Mouse (Mus musculus) hindbrain, embryonic 12.5 days (tissue): ENCODE results near the gene Snx32. TPM values are rescaled to one million over a fixed set of nuclear protein-coding genes. Genes with fewer than 3 reads are reported as not detected.
A peak's percentile ranks its signal among the peaks of the same experiment; 100 is the strongest.

Source experiments
- ATAC-seq: fragments of 200-750 bp; cut with Nextera tagmentation; 2 replicates; pipeline ENCODE4 v1.8.0; 2017; ENCODE audit warnings: moderate TSS enrichment; ENCODE audit not compliant: low FRiP score
- H3K27ac ChIP-seq: fragments of 300-500 bp; sonication (generic); 2 replicates; pipeline ENCODE4 v1.5.1; 2016; ENCODE audit warnings: mild to moderate bottlenecking
- H3K27me3 ChIP-seq: fragments of 300-500 bp; sonication (generic); 2 replicates; pipeline ENCODE4 v1.6.1; 2016; ENCODE audit warnings: mild to moderate bottlenecking
- H3K36me3 ChIP-seq: fragments of 300-500 bp; sonication (generic); 2 replicates; pipeline ENCODE4 v1.6.1; 2016; ENCODE audit warnings: mild to moderate bottlenecking
- H3K4me1 ChIP-seq: fragments of 300-500 bp; sonication (generic); 2 replicates; pipeline ENCODE4 v1.6.1; 2016
- H3K4me2 ChIP-seq: fragments of 300-500 bp; sonication (generic); replicated peaks from 2 replicates; pipeline ENCODE4 v1.6.1; 2016; ENCODE audit warnings: mild to moderate bottlenecking
- H3K4me3 ChIP-seq: fragments of 300-500 bp; sonication (generic); 2 replicates; pipeline ENCODE4 v1.5.1; 2016; ENCODE audit warnings: mild to moderate bottlenecking
- H3K9ac ChIP-seq: fragments of 300-500 bp; sonication (generic); 2 replicates; pipeline ENCODE4 v1.6.1; 2016; ENCODE audit warnings: mild to moderate bottlenecking, moderate library complexity
- H3K9me3 ChIP-seq: fragments of 300-500 bp; sonication (generic); replicated peaks from 2 replicates; pipeline ENCODE4 v1.6.1; 2016; ENCODE audit warnings: mild to moderate bottlenecking
- WGBS: fragments of 180-500 bp; shearing (Covaris S2); methylation state at CpG from one replicate; pipeline ENCODE4 v1.1.7; 2016; 5-methylcytosine and 5-hydroxymethylcytosine counted together
- polyA plus RNA-seq: library from polyadenylated mRNA; unstranded; fragments of >200 nt; fragmentation: Nextera tagmentation; extraction: Ambion mirVana; gene quantifications from 2 replicates; pipeline ENCODE4 v1.2.1, GENCODE M21; 2016

Gene Snx32
- polyA plus RNA-seq, 1 experiment from 2014 or later: 38.3 TPM

GRCm38 (mm10) chr19:5457746-5458442 lies 52.4 kb downstream of the Snx32 start, which contains the start of gene Ccdc85b:
Gene Ccdc85b, minus strand, starts transcription at chr19:5457894.
- peaks cover 5% of the 10 kb centered on the region for H3K36me3 ChIP-seq
- 0 out of 2 replicates have a peak, but pooled peaks have one; percentile 17 for ATAC-seq
- H3K9me3 ChIP-seq: no peaks in the 10 kb centered on the region
- H3K4me1 ChIP-seq: peaks cover 40% of the 10 kb centered on the region
- peak within 1 kb of the TSS; percentile 94 for H3K27ac ChIP-seq
- 18% methylated on average over 14 of the region's 14 CpGs for WGBS
- H3K9ac ChIP-seq: peak within 1 kb of the TSS; percentile 87
- H3K27me3 ChIP-seq: peaks cover 11% of the 10 kb centered on the region; the same call in 1 of the 2 replicates
- peak within 1 kb of the TSS; percentile 77 for H3K4me3 ChIP-seq
- H3K4me2 ChIP-seq: peak within 1 kb of the TSS; percentile 99

GRCm38 (mm10) chr19:5456922-5457745 lies 53.2 kb downstream of the Snx32 start:
- peak; percentile 91 for ATAC-seq
- Histone ChIP-seq H3K36me3 (no peaks in the 10 kb centered on the region), H3K4me1 (peaks cover 40% of the 10 kb centered on the region), H3K4me2 (peak overlapping the region; percentile 99), H3K27ac (peak overlapping the region; percentile 94), H3K4me3 (peak overlapping the region; percentile 77), H3K9ac (peak overlapping the region; percentile 87), H3K9me3 (no peaks in the 10 kb centered on the region), H3K27me3 (peaks cover 11% of the 10 kb centered on the region; the same call in 1 of the 2 replicates)
- under 1% methylated on average over 68 of the region's 70 CpGs for WGBS

- no peaks in the 10 kb centered on the region for H3K36me3 ChIP-seq
- H3K4me3 ChIP-seq: peak overlapping the region; percentile 77
- peak overlapping the region; percentile 87 for H3K9ac ChIP-seq
- H3K4me1 ChIP-seq: peaks cover 35% of the 10 kb centered on the region
- H3K27ac ChIP-seq: peak overlapping the region; percentile 94
- 5% methylated on average over 26 of the region's 26 CpGs for WGBS
- H3K9me3 ChIP-seq: no peaks in the 10 kb centered on the region
- peaks cover 17% of the 10 kb centered on the region for H3K27me3 ChIP-seq
- no peak; the same call in 1 of the 2 replicates for ATAC-seq
- peak overlapping the region; percentile 99 for H3K4me2 ChIP-seq
These were observed 54.0 kb downstream of the Snx32 start for GRCm38 (mm10) chr19:5456241-5456921.

- H3K27me3 ChIP-seq: peaks cover 25% of the 10 kb centered on the region
- peak overlapping the region; percentile 99 for H3K4me2 ChIP-seq
- 67% methylated on average over 8 of the region's 8 CpGs for WGBS
- H3K27ac ChIP-seq: no peak overlapping the region
- H3K36me3 ChIP-seq: no peaks in the 10 kb centered on the region
- no peaks in the 10 kb centered on the region for H3K9me3 ChIP-seq
- H3K4me3 ChIP-seq: peak overlapping the region; percentile 77
- no peak for ATAC-seq
- H3K4me1 ChIP-seq: peaks cover 30% of the 10 kb centered on the region
- H3K9ac ChIP-seq: peak overlapping the region; percentile 87; the same call in 1 of the 2 replicates
These were observed 54.8 kb downstream of the Snx32 start for GRCm38 (mm10) chr19:5455568-5455967.

GRCm38 (mm10) chr19:5455037-5455436 lies 55.3 kb downstream of the Snx32 start:
- Histone ChIP-seq H3K36me3 (no peaks in the 10 kb centered on the region), H3K9ac (peak overlapping the region; percentile 29; the same call in 1 of the 2 replicates), H3K4me2 (peak overlapping the region; percentile 99), H3K27me3 (peaks cover 31% of the 10 kb centered on the region), H3K4me1 (peaks cover 30% of the 10 kb centered on the region), H3K9me3 (no peaks in the 10 kb centered on the region), H3K4me3 (no peak overlapping the region), H3K27ac (no peak overlapping the region)
- no peak for ATAC-seq
- WGBS: 85% methylated on average over 12 of the region's 12 CpGs

- Histone ChIP-seq H3K27me3 (peaks cover 53% of the 10 kb centered on the region), H3K9me3 (no peaks in the 10 kb centered on the region), H3K4me2 (no peak overlapping the region), H3K27ac (no peak overlapping the region), H3K9ac (no peak overlapping the region), H3K36me3 (no peaks in the 10 kb centered on the region), H3K4me1 (peaks cover 38% of the 10 kb centered on the region), H3K4me3 (no peak overlapping the region)
- ATAC-seq: no peak
- WGBS: 74% methylated on average over 6 of the region's 6 CpGs
These were observed 58.6 kb downstream of the Snx32 start for GRCm38 (mm10) chr19:5451766-5452165.

- no peak for ATAC-seq
- 80% methylated on average over 3 of the region's 3 CpGs for WGBS
- H3K27me3 ChIP-seq: peaks cover 74% of the 10 kb centered on the region
- H3K36me3 ChIP-seq: no peaks in the 10 kb centered on the region
- no peak overlapping the region for H3K4me3 ChIP-seq
- no peak overlapping the region for H3K27ac ChIP-seq
- H3K4me1 ChIP-seq: peaks cover 18% of the 10 kb centered on the region
- no peak overlapping the region for H3K4me2 ChIP-seq
- no peaks in the 10 kb centered on the region for H3K9me3 ChIP-seq
- no peak overlapping the region for H3K9ac ChIP-seq
These were observed 60.7 kb downstream of the Snx32 start for GRCm38 (mm10) chr19:5449673-5450072.

- Histone ChIP-seq H3K9ac (no peak overlapping the region), H3K4me1 (peaks cover 18% of the 10 kb centered on the region), H3K27ac (no peak overlapping the region), H3K4me2 (peak overlapping the region; percentile 70), H3K4me3 (peak overlapping the region; percentile 38), H3K36me3 (no peaks in the 10 kb centered on the region), H3K9me3 (no peaks in the 10 kb centered on the region), H3K27me3 (peaks cover 81% of the 10 kb centered on the region)
- WGBS: 6% methylated on average over 36 of the region's 36 CpGs
- ATAC-seq: peak; percentile 43; the same call in 1 of the 2 replicates
These were observed 61.8 kb downstream of the Snx32 start for GRCm38 (mm10) chr19:5448354-5449150.

GRCm38 (mm10) chr19:5447515-5448353 lies 62.6 kb downstream of the Snx32 start, which contains the start of gene Fosl1:
Gene Fosl1, plus strand, starts transcription at chr19:5447547.
- Histone ChIP-seq H3K27ac (no peak within 1 kb of the TSS), H3K4me1 (peaks cover 18% of the 10 kb centered on the region), H3K4me2 (peak within 1 kb of the TSS; percentile 70), H3K9me3 (no peaks in the 10 kb centered on the region), H3K27me3 (peaks cover 83% of the 10 kb centered on the region), H3K4me3 (peak within 1 kb of the TSS; percentile 38), H3K36me3 (no peaks in the 10 kb centered on the region), H3K9ac (peak within 1 kb of the TSS; percentile 42)
- 1% methylated on average over 70 of the region's 70 CpGs for WGBS
- ATAC-seq: peak; percentile 60

- Histone ChIP-seq H3K27ac (no peak overlapping the region), H3K9me3 (peaks cover 1% of the 10 kb centered on the region; the same call in 1 of the 2 replicates), H3K4me2 (no peak overlapping the region), H3K4me1 (peaks cover 18% of the 10 kb centered on the region), H3K27me3 (peaks cover 70% of the 10 kb centered on the region), H3K36me3 (no peaks in the 10 kb centered on the region), H3K4me3 (no peak overlapping the region), H3K9ac (no peak overlapping the region)
- 89% methylated on average over 5 of the region's 5 CpGs for WGBS
- no peak for ATAC-seq
These were observed 64.6 kb downstream of the Snx32 start for GRCm38 (mm10) chr19:5445747-5446146.
